Mouse (Mus musculus): ENCODE measurements around the gene Gm45337. TPM values are rescaled to one million over a fixed set of nuclear protein-coding genes. Genes with fewer than 3 reads are reported as not detected.

The Gm45337 gene
- polyA plus RNA-seq, 1 experiment from 2014 or later: not detected

GRCm38 (mm10) chr7:142095183-142095931 is 49.0 kb downstream of the Gm45337 start, which contains the start of gene Dusp8:
Gene Dusp8 (minus strand): TSS chr7:142095843.
- peaks cover 14% of the 10 kb centered on the region for H3K27me3 ChIP-seq
- H3K4me2 ChIP-seq: peak within 1 kb of the TSS; percentile 85
- H3K27ac ChIP-seq (replicated peaks): peak within 1 kb of the TSS; percentile 96
- ATAC-seq (ENCODE audit: low read depth): peak; percentile 79
- H3K9ac ChIP-seq: peak within 1 kb of the TSS; percentile 99
- H3K9me3 ChIP-seq: no peaks in the 10 kb centered on the region
- peak within 1 kb of the TSS; percentile 89 for H3K4me3 ChIP-seq
- H3K4me1 ChIP-seq (replicated peaks): peaks cover 56% of the 10 kb centered on the region
- H3K36me3 ChIP-seq: no peaks in the 10 kb centered on the region
- WGBS: under 1% methylated on average over 62 of the region's 63 CpGs

DNA sequence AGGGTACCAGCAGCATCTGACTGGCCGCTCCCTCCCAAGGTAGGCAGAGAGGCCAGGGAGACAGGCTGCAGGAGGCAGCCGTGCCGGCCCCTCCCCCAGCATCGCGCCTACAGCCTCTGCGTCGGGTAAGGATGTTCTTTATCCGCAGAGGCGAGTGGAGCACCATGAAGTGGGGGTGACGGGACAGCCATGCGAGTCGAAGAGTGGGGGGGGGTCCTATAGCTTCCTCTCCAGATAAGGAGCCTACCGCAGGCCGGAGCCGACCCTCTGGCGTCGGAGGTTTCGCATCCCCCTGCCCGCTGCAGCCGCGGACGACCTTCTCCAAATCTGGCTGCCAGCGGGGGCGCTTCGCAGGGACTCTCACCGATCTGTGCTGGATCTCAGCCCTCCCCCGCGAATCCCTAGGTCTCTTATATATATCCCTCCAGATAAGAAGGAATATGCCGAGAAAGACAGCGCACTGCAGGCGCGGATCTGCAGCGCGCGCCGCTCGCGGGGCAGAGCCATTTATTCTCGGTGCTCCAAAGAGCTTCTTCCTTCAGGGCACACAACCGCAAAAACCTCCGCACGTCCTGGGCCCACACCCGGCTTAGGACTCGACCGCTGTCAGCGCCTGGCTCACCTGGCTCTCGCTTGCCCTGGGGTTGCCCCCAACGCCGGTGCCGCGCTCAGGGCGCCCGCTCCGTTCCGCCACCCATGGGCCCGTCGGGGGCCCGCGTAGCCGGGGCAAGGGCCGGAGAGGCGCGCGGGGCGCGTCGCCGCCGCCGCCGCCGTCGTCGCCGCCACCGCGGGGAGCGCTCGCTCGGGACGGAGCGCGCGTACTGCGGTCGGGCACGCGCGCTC is 49.9 kb downstream of the Gm45337 start:
- ATAC-seq (ENCODE audit: low read depth): peak; percentile 25
- H3K4me3 ChIP-seq: peak overlapping the region; percentile 89
- H3K4me1 ChIP-seq (replicated peaks): peaks cover 64% of the 10 kb centered on the region
- peak overlapping the region; percentile 85 for H3K4me2 ChIP-seq
- H3K9me3 ChIP-seq: no peaks in the 10 kb centered on the region
- peak overlapping the region; percentile 99 for H3K9ac ChIP-seq
- H3K27me3 ChIP-seq: peaks cover 14% of the 10 kb centered on the region
- WGBS: under 1% methylated on average over 87 of the region's 89 CpGs
- peak overlapping the region; percentile 96 for H3K27ac ChIP-seq (replicated peaks)
- H3K36me3 ChIP-seq: 0 out of 2 replicates have a peak, but pooled peaks cover 3% of the 10 kb centered on the region

- Histone ChIP-seq H3K36me3 (0 out of 2 replicates have a peak, but pooled peaks cover 3% of the 10 kb centered on the region), H3K4me3 (peak overlapping the region; percentile 89), H3K4me2 (peak overlapping the region; percentile 85), H3K9me3 (no peaks in the 10 kb centered on the region), H3K27ac (replicated peaks) (peak overlapping the region; percentile 96), H3K9ac (peak overlapping the region; percentile 99), H3K4me1 (replicated peaks) (peaks cover 72% of the 10 kb centered on the region), H3K27me3 (peaks cover 14% of the 10 kb centered on the region)
- ATAC-seq (ENCODE audit: low read depth): no peak
- WGBS: 21% methylated on average over 6 of the region's 6 CpGs
Observed at GRCm38 (mm10) chr7:142093696-142094240, 50.6 kb downstream of the Gm45337 start.

Other genes with a start within 250 kb of the Gm45337 start
- gene Tollip, start 226.1 kb downstream of the Gm45337 start, polyA plus RNA-seq (2015; fragmentation: Nextera tagmentation; extraction: Ambion mirVana): 66.8 and 68.9 TPM in 2 replicates
- gene Brsk2, start 194.9 kb downstream of the Gm45337 start, polyA plus RNA-seq (2015; fragmentation: Nextera tagmentation; extraction: Ambion mirVana): 20.1 and 20.6 TPM in 2 replicates
- gene Mob2, start 83.5 kb downstream of the Gm45337 start, polyA plus RNA-seq (2015; fragmentation: Nextera tagmentation; extraction: Ambion mirVana): 51.3 and 52.8 TPM in 2 replicates
- gene Dusp8, start 48.8 kb downstream of the Gm45337 start, polyA plus RNA-seq (2015; fragmentation: Nextera tagmentation; extraction: Ambion mirVana): 88.4 and 96.1 TPM in 2 replicates
- gene Gm45618, start 23.9 kb downstream of the Gm45337 start, polyA plus RNA-seq (2015; fragmentation: Nextera tagmentation; extraction: Ambion mirVana): not detected in 2 replicates
- gene Gm39115, start 8.6 kb downstream of the Gm45337 start, polyA plus RNA-seq (2015; fragmentation: Nextera tagmentation; extraction: Ambion mirVana): not detected in 2 replicates
- not detected in 2 replicates for gene Gm29735, start 12.5 kb upstream of the Gm45337 start, polyA plus RNA-seq (2015; fragmentation: Nextera tagmentation; extraction: Ambion mirVana)
- not detected in 2 replicates for gene Gm4553, start 21.1 kb upstream of the Gm45337 start, polyA plus RNA-seq (2015; fragmentation: Nextera tagmentation; extraction: Ambion mirVana)
- not detected in 2 replicates for gene Krtap5-2, start 31.4 kb upstream of the Gm45337 start, polyA plus RNA-seq (2015; fragmentation: Nextera tagmentation; extraction: Ambion mirVana)
- not detected in 2 replicates for gene Gm10153, start 45.8 kb upstream of the Gm45337 start, polyA plus RNA-seq (2015; fragmentation: Nextera tagmentation; extraction: Ambion mirVana)
- gene Krtap5-3, start 56.8 kb upstream of the Gm45337 start, polyA plus RNA-seq (2015; fragmentation: Nextera tagmentation; extraction: Ambion mirVana): not detected in 2 replicates
- not detected in 2 replicates for gene Gm7579, start 67.3 kb upstream of the Gm45337 start, polyA plus RNA-seq (2015; fragmentation: Nextera tagmentation; extraction: Ambion mirVana)
- not detected in 2 replicates for gene Krtap5-5, start 85.4 kb upstream of the Gm45337 start, polyA plus RNA-seq (2015; fragmentation: Nextera tagmentation; extraction: Ambion mirVana)
- not detected in 2 replicates for gene Gm40460, start 96.5 kb upstream of the Gm45337 start, polyA plus RNA-seq (2015; fragmentation: Nextera tagmentation; extraction: Ambion mirVana)
- gene Gm2431, start 113.7 kb upstream of the Gm45337 start, polyA plus RNA-seq (2015; fragmentation: Nextera tagmentation; extraction: Ambion mirVana): not detected in 2 replicates
- gene Gm4559, start 129.8 kb upstream of the Gm45337 start, polyA plus RNA-seq (2015; fragmentation: Nextera tagmentation; extraction: Ambion mirVana): not detected in 2 replicates
- gene Krtap5-1, start 152.5 kb upstream of the Gm45337 start, polyA plus RNA-seq (2015; fragmentation: Nextera tagmentation; extraction: Ambion mirVana): not detected in 2 replicates
- gene Krtap5-4, start 158.9 kb upstream of the Gm45337 start, polyA plus RNA-seq (2015; fragmentation: Nextera tagmentation; extraction: Ambion mirVana): not detected in 2 replicates
- 2.5 and 3.0 TPM in 2 replicates for gene Ifitm10, start 229.1 kb upstream of the Gm45337 start, polyA plus RNA-seq (2015; fragmentation: Nextera tagmentation; extraction: Ambion mirVana)
- 1.9 TPM in 1 of 2 replicates, not detected in the other for gene Gm49369, start 238.1 kb upstream of the Gm45337 start, polyA plus RNA-seq (2015; fragmentation: Nextera tagmentation; extraction: Ambion mirVana)
- 282 and 288 TPM in 2 replicates for gene Ctsd, start 243.4 kb upstream of the Gm45337 start, polyA plus RNA-seq (2015; fragmentation: Nextera tagmentation; extraction: Ambion mirVana)

All from neural tube, embryonic 13.5 days (tissue).